Mouse (Mus musculus) lung, postnatal 25 days (tissue): ENCODE measurements around the gene Copz2.
A peak's percentile ranks its signal among the peaks of the same experiment; 100 is the strongest.
"Not testable (repeated sequence)": the region's sequence is repeated elsewhere in the genome, so short reads cannot be mapped to it uniquely, and the experiment has no call there.

ENCODE experiments used
- DNase-seq: peaks from one replicate; pipeline ENCODE4 v3.0.0; 2022; ENCODE audit warnings: low spot score

The Copz2 gene

DNA sequence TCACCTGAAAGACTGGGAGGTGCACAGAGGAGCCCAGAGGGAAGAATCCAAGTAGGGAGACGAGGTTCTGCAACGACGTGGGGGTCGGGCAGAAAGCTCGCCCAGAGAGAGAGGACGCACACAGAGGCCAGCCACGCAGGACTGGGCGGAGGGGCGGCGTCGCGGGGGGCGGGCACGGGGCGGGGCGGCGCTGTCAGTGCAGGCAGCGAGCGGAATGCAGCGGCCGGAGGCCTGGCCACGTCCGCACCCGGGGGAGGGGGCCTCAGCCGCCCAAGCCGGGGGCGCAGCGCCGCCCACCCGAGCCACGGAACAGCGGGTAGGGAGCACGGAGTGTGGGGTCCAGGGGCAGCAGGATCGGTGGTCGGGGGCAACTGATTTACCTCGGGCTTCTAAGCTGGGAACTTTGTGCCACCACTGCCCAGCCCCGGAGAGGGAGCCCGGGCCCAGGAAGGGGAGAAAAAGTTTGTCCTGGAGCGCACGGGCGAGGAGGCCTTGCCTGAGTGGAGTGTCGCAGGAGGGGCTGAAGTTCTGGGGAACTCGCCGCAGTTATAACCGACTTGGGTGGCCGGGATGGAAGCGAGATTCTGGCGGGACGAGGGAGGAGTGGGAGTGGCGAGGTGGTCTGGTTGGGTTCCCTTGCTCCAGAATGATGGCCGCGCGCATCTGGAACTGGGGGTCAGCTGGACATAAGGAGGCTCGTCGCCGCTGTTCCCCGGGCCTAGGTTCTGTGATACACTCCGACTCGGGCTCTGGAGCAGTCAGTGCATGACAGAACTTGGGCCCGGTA, at the start of gene Copz2:
TSS of gene Copz2 (plus strand) at position 190 of the 787 bp plus-strand sequence.
- no peak for DNase-seq

- no peak for DNase-seq
Observed at GRCm38 (mm10) chr11:96805606-96806005, 44.1 kb upstream of the Copz2 start.

DNA sequence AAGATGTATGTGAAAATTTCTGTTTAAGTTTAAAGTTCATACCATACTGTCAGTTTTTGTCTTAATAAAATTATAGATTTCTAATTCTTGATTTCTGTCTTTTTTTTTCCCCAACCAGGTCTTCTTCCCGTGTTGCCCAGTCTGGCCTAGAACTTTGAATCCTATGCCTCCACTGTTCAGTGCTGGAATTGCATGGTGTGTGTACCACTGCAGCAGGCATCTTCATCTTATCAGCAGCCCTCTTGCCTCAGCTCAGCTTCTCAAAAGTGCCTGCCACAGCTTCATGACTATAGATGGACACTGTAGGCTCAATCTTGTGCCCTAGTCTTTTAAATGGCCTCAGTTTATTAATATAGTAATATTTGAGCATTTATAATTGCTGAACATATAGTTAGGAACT, 41.6 kb upstream of the Copz2 start:
- DNase-seq = no peak

GRCm38 (mm10) chr11:96809562-96810235, 40.0 kb upstream of the Copz2 start:
- no peak for DNase-seq

DNA sequence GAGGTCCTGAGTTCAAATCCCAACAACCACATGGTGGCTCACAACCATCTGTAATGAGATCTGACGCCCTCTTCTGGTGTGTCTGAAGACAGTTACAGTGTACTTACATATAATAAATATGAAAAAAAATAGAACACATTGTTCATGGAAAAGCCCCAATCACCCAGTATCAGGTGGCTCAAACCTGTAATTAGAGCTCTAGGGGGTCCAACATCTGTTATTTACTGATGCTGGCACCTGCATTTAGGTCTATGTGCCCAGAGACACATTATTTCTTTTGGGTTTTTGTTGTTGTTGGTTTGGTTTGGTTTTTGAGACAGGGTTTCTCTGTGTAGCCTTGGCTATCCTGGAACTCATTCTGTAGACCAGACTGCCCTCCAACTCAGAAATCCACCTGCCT, 38.5 kb upstream of the Copz2 start:
- DNase-seq = not testable (repeated sequence)

DNA sequence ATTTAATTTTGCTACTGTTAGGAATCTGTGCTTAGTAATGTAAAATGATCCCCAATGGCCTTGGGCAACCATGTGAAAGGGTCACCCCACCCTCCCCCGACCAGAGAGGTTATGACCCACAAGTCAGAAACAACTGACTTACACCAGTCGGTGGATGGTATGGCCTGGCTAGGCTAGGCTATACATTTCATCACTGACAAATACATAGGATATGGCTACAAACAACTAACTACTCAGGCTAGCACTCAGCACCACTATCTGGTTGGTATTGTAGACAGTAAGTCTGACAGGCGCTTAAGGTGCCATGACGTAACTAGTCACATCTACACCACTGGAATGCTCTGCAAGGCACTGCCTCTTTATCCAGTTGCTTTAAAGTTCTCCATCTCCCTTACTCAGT, 36.2 kb upstream of the Copz2 start:
- DNase-seq = no peak

DNA sequence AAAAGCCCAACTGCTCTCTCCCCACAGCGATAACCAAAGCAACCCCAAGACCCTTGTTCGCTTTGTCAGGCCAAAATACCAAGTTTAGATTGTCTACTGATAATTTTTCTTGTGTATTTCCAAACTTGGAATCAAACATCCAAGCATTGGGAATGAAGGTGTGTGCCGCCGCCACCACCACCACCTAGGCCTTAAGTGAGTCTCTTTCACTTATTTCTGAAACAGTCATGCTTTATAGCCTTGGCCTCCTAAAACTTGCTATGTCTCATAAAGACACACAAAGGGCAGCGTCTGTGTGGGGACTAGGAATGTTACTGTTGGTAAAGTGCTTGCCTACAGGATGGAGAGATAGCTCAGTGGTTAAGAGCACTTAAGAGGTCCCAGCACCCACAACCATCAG, 35.8 kb upstream of the Copz2 start:
- no peak for DNase-seq

- no peak for DNase-seq
Observed at GRCm38 (mm10) chr11:96814443-96814842, 35.2 kb upstream of the Copz2 start.

DNA sequence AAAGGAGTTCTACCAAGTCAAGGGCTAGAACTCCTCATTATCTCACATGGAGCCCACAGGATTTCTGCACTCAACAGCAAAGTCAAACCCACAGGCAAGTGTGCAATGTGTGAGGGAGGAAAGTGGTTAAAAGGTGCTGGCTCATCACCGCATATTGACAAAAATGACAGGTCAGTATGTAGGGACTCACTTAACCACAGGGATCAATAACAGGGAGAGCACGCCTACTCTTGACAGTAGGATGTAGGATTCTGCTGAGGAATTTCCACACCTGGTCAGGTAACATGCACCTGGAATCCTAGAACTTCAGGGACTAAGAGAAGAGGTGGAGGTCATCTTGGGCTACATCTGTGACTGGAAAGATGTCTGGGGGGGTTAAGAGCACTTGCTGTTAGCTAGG, 33.8 kb upstream of the Copz2 start:
- DNase-seq = no peak

DNA sequence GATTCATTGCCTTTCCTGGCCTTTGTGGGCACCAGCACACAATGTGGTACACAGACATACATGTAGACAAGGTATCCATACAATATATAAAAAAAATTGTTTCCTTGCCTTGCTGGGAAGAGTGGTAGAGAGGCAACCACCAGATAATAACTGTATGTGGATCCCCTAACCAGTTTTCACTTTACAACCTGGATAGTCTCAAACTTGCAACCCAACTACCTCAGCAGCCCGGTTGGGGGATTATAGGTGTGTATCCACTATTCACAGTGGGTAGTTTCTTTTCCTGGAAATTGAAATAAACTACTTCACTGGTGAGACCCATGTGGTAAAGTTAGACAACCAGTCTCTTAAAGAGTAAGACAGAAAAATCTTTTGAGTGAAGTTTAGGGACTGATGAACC, 33.2 kb upstream of the Copz2 start:
- no peak for DNase-seq

DNA sequence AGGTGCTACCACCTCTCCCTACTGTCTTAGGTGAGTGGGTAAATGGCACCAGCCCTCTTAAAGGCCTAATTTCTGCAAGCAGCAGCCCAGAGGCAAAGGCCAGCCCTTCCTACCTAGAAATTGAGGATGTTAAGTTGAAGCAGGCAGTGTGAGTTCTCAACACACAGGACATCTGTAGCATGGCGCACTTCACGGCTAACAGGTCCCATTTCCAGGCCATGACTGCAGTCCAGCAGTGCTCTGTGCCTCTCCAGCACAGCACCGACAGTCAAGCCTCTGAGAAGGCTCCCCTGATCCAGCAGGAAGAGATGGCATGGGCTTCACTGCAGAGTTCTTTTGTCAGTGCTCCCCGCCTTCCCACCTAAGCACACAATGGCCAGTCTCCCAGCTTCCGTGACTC, 32.7 kb upstream of the Copz2 start:
- DNase-seq = no peak

DNA sequence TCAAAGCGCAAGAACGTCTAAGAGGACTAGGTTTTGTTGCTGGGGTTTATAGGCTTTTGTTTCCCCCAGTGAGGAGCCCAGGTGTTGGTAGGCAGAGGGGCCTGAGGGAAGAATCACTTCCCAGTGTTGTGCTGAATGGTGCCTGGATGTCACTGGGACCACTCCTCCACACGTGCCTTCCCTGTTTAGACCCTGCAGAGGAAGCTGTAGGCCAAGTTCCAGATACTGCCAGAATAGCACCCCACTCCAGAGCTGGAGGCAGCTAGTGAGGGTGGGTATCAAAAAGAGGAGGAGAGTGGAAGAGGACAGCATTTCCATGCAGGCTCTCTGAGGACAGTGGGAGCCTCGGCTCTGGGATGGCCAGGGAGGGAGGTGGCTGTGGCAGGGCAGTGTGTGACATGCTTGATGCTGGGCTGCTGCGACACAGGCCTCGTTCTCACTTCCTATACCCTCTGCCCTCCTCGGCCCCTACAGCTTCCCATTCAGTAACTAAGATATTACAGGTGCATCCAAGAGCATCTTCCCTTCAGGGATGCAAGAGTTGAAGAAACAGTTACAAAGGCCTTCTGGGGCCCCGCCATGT, 31.5 kb upstream of the Copz2 start:
- DNase-seq = no peak

- no peak for DNase-seq
Observed at GRCm38 (mm10) chr11:96821956-96822355, 27.7 kb upstream of the Copz2 start.

DNA sequence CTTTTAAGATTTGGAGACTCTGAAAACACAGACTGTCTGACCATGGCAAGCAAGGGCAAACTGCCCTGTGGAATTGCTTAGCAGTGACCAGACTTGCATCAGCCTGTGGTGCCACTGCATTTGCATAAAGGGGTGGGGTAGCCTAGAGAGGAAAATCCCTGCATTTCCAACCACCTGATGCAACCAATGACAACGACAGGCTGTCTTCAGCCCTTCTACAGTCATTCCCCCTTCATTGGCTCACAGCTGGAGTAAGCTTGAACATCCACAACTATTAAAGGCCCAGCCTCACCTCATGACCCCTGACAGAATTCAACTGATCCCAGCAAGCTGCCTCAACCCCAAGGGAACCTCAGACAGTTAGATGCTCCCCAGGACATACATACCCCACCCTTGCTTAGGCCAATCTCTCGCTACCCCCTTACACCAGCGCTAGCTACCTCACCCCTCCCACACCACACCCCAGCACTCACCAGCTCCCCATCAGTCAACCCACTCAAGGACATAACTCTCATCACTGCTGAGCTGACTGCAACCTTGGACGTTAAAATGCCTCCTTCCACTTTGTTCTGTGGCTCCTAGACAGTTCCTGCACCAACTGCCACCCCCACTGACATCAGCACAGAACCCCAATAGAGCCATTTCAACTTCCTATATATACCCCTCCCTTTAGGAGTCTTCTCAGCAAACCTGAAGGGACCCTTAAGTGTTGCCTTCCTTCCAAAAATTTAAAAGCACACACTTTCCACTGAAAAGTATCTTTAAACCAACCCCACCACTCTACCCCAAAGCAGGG, 26.8 kb upstream of the Copz2 start:
- peak; percentile 32 for DNase-seq

DNA sequence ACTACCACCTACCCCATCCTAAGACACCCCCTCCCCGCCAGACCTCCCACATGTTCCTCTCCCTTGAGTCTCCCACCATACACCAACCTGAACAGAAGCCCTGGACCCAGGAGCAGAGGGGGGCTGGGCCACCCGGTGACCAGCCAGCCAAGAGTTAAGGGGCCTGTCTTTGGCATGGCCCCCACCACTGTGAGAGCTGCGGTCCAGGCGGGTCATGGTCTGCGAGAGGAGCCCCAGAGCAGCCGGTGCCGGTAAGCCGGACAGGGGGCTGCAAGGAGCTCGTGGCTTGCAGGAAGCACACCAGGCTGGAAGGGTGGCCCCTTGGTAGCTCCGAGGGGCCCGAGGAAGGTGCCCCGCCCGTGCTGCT, 26.2 kb upstream of the Copz2 start:
- no peak for DNase-seq

- peak; percentile 91 for DNase-seq
Observed at GRCm38 (mm10) chr11:96823880-96824782, 25.5 kb upstream of the Copz2 start.

- DNase-seq = peak; percentile 75
Observed at GRCm38 (mm10) chr11:96824783-96825495, 24.7 kb upstream of the Copz2 start.

GRCm38 (mm10) chr11:96826481-96826880, 23.2 kb upstream of the Copz2 start:
- DNase-seq = no peak

- no peak for DNase-seq
Observed at GRCm38 (mm10) chr11:96827062-96827581, 22.5 kb upstream of the Copz2 start.

DNA sequence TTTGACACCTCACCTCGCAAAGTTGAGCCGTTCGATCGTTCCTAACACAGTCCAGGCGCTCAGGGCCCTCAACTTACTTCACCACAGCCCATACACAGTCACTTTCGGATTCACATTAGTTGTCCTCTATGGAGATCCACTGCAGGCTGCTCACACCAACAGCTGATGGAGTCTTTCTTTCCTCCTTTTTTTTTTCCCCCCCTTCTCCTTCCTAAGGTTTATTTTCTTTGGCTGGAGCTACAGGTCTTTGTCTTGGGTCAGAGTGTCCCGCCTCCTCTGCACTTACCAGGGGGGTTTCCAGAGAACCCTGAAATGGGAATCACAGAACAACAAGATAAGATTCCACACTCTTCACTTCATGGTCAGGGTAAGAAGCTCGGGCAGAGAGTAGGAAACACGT, 21.8 kb upstream of the Copz2 start:
- DNase-seq = no peak

GRCm38 (mm10) chr11:96828881-96829280, 20.8 kb upstream of the Copz2 start:
- no peak for DNase-seq
